Mouse (Mus musculus): Measurements from ENCODE around the gene Aloxe3. TPM values are rescaled to one million over a fixed set of nuclear protein-coding genes. Genes with fewer than 3 reads are reported as not detected.

The Aloxe3 gene
- polyA plus RNA-seq, 1 experiment from 2014 or later = 0.31 TPM

GRCm38 (mm10) chr11:69125041-69125851 is 450 bp upstream of the Aloxe3 start:
- Histone ChIP-seq H3K4me3 (ENCODE audit: low read length) (peak overlapping the region; percentile 72), H3K9me3 (ENCODE audit: control insufficient read depth, low read length) (no peaks in the 10 kb centered on the region), H3K36me3 (ENCODE audit: control insufficient read depth, insufficient read depth, low read length) (no peaks in the 10 kb centered on the region), H3K27me3 (ENCODE audit: control insufficient read depth, insufficient read depth, low read depth, low read length) (no peaks in the 10 kb centered on the region), H3K9ac (ENCODE audit: low read length) (peak overlapping the region; percentile 67), H3K4me2 (ENCODE audit: low read depth, low read length) (peak overlapping the region; percentile 71), H3K4me1 (replicated peaks; ENCODE audit: control insufficient read depth, insufficient read depth, low read length) (peaks cover 18% of the 10 kb centered on the region), H3K27ac (ENCODE audit: low read length) (peak overlapping the region; percentile 65)
- peak; percentile 23 for ATAC-seq (ENCODE audit: low read depth)
- under 1% methylated on average over 24 of the region's 24 CpGs for WGBS

DNA sequence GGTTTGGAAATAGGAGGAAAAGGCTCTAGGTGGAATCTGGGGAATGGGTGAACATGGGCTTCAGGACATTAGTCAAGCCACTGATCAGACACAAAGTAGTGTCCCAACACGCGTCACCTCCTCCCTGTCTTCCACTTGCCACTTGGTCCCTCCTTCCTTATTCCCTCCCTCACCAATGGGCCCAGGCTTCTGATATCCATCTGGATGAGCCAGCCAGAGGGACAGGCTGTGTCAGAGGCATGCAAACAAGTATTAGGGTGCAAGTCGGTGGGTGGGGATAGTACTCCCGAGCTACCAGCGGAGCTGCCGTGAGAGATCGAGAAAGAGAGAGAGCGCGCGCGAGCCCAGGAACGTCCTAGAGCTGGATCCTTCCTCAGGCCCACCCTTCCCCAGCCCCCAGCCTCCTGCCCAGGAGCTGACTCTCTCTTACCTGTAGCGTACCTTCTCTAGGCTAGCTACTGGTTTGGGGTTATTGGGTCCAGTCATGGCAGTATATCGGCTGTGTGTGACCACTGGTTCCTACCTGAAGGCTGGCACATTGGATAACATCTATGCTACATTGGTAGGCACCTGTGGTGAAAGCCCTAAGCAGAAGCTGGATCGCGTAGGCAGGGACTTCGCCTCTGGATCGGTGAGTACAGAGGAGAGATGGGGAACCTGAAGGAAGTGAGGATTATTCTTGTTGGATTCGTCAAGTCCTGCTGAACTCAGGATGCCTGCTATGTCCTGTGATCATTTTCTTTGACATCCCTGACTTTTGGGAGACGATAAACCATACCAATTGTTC is 416 bp downstream of the Aloxe3 start:
- ATAC-seq (ENCODE audit: low read depth) = no peak
- H3K4me1 ChIP-seq (replicated peaks; ENCODE audit: control insufficient read depth, insufficient read depth, low read length) = peaks cover 11% of the 10 kb centered on the region; the same call in 1 of the 2 replicates
- H3K36me3 ChIP-seq (ENCODE audit: control insufficient read depth, insufficient read depth, low read length) = no peaks in the 10 kb centered on the region
- H3K9ac ChIP-seq (ENCODE audit: low read length) = peak overlapping the region; percentile 67
- H3K27ac ChIP-seq (ENCODE audit: low read length) = no peak overlapping the region
- no peaks in the 10 kb centered on the region for H3K27me3 ChIP-seq (ENCODE audit: control insufficient read depth, insufficient read depth, low read depth, low read length)
- peak overlapping the region; percentile 72 for H3K4me3 ChIP-seq (ENCODE audit: low read length)
- peak overlapping the region; percentile 71 for H3K4me2 ChIP-seq (ENCODE audit: low read depth, low read length)
- 10% methylated on average over 20 of the region's 20 CpGs for WGBS
- no peaks in the 10 kb centered on the region for H3K9me3 ChIP-seq (ENCODE audit: control insufficient read depth, low read length)

- Histone ChIP-seq H3K9ac (ENCODE audit: low read length) (no peak overlapping the region), H3K27me3 (ENCODE audit: control insufficient read depth, insufficient read depth, low read depth, low read length) (no peaks in the 10 kb centered on the region), H3K4me1 (replicated peaks; ENCODE audit: control insufficient read depth, insufficient read depth, low read length) (peaks cover 11% of the 10 kb centered on the region; the same call in 1 of the 2 replicates), H3K4me3 (ENCODE audit: low read length) (no peak overlapping the region), H3K27ac (ENCODE audit: low read length) (no peak overlapping the region), H3K9me3 (ENCODE audit: control insufficient read depth, low read length) (no peaks in the 10 kb centered on the region), H3K36me3 (ENCODE audit: control insufficient read depth, insufficient read depth, low read length) (no peaks in the 10 kb centered on the region), H3K4me2 (ENCODE audit: low read depth, low read length) (no peak overlapping the region)
- no peak for ATAC-seq (ENCODE audit: low read depth)
- 45% methylated on average over 2 of the region's 2 CpGs for WGBS
Measured at GRCm38 (mm10) chr11:69126706-69127095, 1.0 kb downstream of the Aloxe3 start.

- peaks cover 9% of the 10 kb centered on the region; the same call in 1 of the 2 replicates for H3K4me1 ChIP-seq (replicated peaks; ENCODE audit: control insufficient read depth, insufficient read depth, low read length)
- no peak overlapping the region for H3K4me3 ChIP-seq (ENCODE audit: low read length)
- no peak for ATAC-seq (ENCODE audit: low read depth)
- no peaks in the 10 kb centered on the region for H3K27me3 ChIP-seq (ENCODE audit: control insufficient read depth, insufficient read depth, low read depth, low read length)
- no peak overlapping the region for H3K4me2 ChIP-seq (ENCODE audit: low read depth, low read length)
- H3K9ac ChIP-seq (ENCODE audit: low read length) = no peak overlapping the region
- no peaks in the 10 kb centered on the region for H3K9me3 ChIP-seq (ENCODE audit: control insufficient read depth, low read length)
- no peak overlapping the region for H3K27ac ChIP-seq (ENCODE audit: low read length)
- no peaks in the 10 kb centered on the region for H3K36me3 ChIP-seq (ENCODE audit: control insufficient read depth, insufficient read depth, low read length)
- 59% methylated on average over 8 of the region's 8 CpGs for WGBS
Measured at GRCm38 (mm10) chr11:69128426-69129122, 2.9 kb downstream of the Aloxe3 start.

GRCm38 (mm10) chr11:69133566-69133922 is 7.8 kb downstream of the Aloxe3 start:
- H3K4me3 ChIP-seq (ENCODE audit: low read length) = peak overlapping the region; percentile 59
- peaks cover 5% of the 10 kb centered on the region; the same call in 1 of the 2 replicates for H3K4me1 ChIP-seq (replicated peaks; ENCODE audit: control insufficient read depth, insufficient read depth, low read length)
- WGBS = 7% methylated on average over 5 of the region's 5 CpGs
- no peaks in the 10 kb centered on the region for H3K27me3 ChIP-seq (ENCODE audit: control insufficient read depth, insufficient read depth, low read depth, low read length)
- ATAC-seq (ENCODE audit: low read depth) = peak; percentile 18; the same call in 1 of the 2 replicates
- H3K9ac ChIP-seq (ENCODE audit: low read length) = no peak overlapping the region
- no peaks in the 10 kb centered on the region for H3K9me3 ChIP-seq (ENCODE audit: control insufficient read depth, low read length)
- H3K36me3 ChIP-seq (ENCODE audit: control insufficient read depth, insufficient read depth, low read length) = no peaks in the 10 kb centered on the region
- H3K27ac ChIP-seq (ENCODE audit: low read length) = no peak overlapping the region
- H3K4me2 ChIP-seq (ENCODE audit: low read depth, low read length) = peak overlapping the region; percentile 95

DNA sequence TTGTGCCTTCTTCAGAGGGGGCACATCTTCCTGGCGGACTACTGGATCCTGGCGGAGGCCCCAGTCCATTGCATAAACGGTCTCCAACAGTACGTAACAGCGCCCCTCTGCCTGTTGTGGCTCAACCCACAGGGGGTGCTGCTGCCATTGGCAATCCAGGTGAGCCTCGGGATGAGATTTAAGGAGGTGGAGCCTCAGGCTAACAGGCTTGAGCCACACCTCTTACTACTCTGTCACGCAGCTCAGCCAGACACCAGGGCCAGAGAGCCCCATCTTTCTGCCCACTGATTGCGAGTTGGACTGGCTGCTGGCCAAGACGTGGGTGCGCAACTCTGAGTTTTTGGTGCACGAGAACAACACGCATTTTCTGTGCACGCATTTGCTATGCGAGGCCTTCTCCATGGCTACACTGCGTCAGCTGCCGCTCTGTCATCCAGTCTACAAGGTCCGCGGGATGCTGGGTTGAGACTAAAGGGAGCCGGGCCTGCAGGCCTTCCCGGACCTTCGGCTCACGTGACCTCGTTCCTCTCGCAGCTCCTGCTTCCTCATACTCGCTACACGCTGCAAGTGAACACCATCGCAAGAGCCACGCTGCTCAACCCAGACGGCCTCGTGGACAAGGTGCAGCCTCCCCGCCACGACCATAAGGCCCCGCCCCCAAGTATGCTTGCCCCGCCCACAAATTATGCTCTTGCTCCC is 8.4 kb downstream of the Aloxe3 start:
- Histone ChIP-seq H3K9ac (ENCODE audit: low read length) (peak overlapping the region; percentile 60), H3K4me3 (ENCODE audit: low read length) (peak overlapping the region; percentile 59), H3K4me2 (ENCODE audit: low read depth, low read length) (peak overlapping the region; percentile 95), H3K27me3 (ENCODE audit: control insufficient read depth, insufficient read depth, low read depth, low read length) (no peaks in the 10 kb centered on the region), H3K36me3 (ENCODE audit: control insufficient read depth, insufficient read depth, low read length) (no peaks in the 10 kb centered on the region), H3K27ac (ENCODE audit: low read length) (peak overlapping the region; percentile 26; the same call in 1 of the 2 replicates), H3K9me3 (ENCODE audit: control insufficient read depth, low read length) (no peaks in the 10 kb centered on the region), H3K4me1 (replicated peaks; ENCODE audit: control insufficient read depth, insufficient read depth, low read length) (peaks cover 5% of the 10 kb centered on the region; the same call in 1 of the 2 replicates)
- under 1% methylated on average over 34 of the region's 34 CpGs for WGBS
- ATAC-seq (ENCODE audit: low read depth) = peak; percentile 83

GRCm38 (mm10) chr11:69134622-69134968 is 8.9 kb downstream of the Aloxe3 start:
- 20% methylated on average over 8 of the region's 8 CpGs for WGBS
- ATAC-seq (ENCODE audit: low read depth) = no peak

DNA sequence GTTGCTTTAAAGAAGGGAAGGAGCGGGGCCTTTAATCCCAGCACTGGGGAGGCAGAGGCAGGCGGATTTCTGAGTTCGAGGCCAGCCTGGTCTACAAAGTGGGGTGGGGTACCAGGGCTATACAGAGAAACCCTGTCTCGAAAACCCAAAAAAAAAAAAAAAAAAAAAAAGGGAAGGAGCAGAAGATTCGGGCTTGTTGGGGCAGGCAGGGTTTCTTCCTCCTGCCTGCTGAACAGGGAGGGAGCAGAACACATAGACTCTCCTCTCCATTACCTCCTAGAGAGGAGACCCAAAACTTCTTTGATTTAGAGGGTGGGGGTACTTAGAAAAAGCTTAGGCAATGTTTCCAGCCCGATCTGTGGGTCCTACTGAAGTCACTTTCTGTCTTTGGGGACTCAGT is 9.7 kb downstream of the Aloxe3 start:
- H3K27ac ChIP-seq (ENCODE audit: low read length) = no peak overlapping the region
- no peak overlapping the region for H3K4me2 ChIP-seq (ENCODE audit: low read depth, low read length)
- peaks cover 5% of the 10 kb centered on the region; the same call in 1 of the 2 replicates for H3K4me1 ChIP-seq (replicated peaks; ENCODE audit: control insufficient read depth, insufficient read depth, low read length)
- WGBS = 89% methylated on average over 6 of the region's 6 CpGs
- no peaks in the 10 kb centered on the region for H3K9me3 ChIP-seq (ENCODE audit: control insufficient read depth, low read length)
- no peaks in the 10 kb centered on the region for H3K27me3 ChIP-seq (ENCODE audit: control insufficient read depth, insufficient read depth, low read depth, low read length)
- no peaks in the 10 kb centered on the region for H3K36me3 ChIP-seq (ENCODE audit: control insufficient read depth, insufficient read depth, low read length)
- no peak overlapping the region for H3K4me3 ChIP-seq (ENCODE audit: low read length)
- no peak for ATAC-seq (ENCODE audit: low read depth)
- no peak overlapping the region for H3K9ac ChIP-seq (ENCODE audit: low read length)

More at GRCm38 (mm10) chr11:69134622-69134968, 8.9 kb downstream of the Aloxe3 start:
- no peaks in the 10 kb centered on the region for H3K9me3 ChIP-seq (ENCODE audit: control insufficient read depth, low read length)
- no peak overlapping the region for H3K27ac ChIP-seq (ENCODE audit: low read length)
- H3K36me3 ChIP-seq (ENCODE audit: control insufficient read depth, insufficient read depth, low read length) = no peaks in the 10 kb centered on the region
- H3K27me3 ChIP-seq (ENCODE audit: control insufficient read depth, insufficient read depth, low read depth, low read length) = no peaks in the 10 kb centered on the region
- H3K4me2 ChIP-seq (ENCODE audit: low read depth, low read length) = peak overlapping the region; percentile 95
- H3K4me3 ChIP-seq (ENCODE audit: low read length) = peak overlapping the region; percentile 59
- peak overlapping the region; percentile 60 for H3K9ac ChIP-seq (ENCODE audit: low read length)
- peaks cover 5% of the 10 kb centered on the region; the same call in 1 of the 2 replicates for H3K4me1 ChIP-seq (replicated peaks; ENCODE audit: control insufficient read depth, insufficient read depth, low read length)
